Comparison of ENCODE assay signal across 24 mouse cellular contexts in the genomic region with DNA sequence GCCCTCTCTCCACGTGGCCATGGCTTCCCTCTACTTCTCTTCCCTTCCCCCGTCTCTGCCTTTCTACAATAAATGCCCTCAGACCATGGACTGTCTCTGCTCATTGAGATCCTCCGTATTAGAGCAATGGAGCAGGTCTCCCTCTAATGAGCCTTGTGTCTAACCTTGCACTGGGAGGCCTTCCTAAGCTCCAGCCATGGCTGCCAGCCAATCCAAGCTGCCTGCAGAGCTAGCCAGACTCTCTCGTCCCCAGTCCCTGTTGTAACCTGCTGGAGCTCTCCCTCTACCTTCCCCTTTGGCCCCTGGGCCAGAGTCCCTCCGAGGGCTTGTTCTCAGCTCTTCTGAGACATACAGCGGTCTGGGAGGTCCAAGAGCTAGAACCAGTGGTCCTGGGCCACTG.
DNase-seq lines count a peak whose midpoint lies in the region; ATAC-seq and TF ChIP-seq lines count a peak whose summit lies in the region.
"Had no signal": no experiment of that assay in that cellular context is flagged by ENCODE, and none has a peak within 500 bp of the region (broad histone marks: within the 10 kb centered on the region; RNA-seq: fewer than 3 reads in every experiment).

No protein-coding gene starts in this region.

- no peaks in the 10 kb centered on the region for H3K79me2 ChIP-seq in heart, adult 2 months (replicated peaks; ENCODE audit: control insufficient read depth, insufficient read depth, low read length)

- no peaks in the 10 kb centered on the region for H3K27me3 ChIP-seq in heart, adult 2 months (ENCODE audit: control insufficient read depth, insufficient read depth, low read length)
- H3K27me3 ChIP-seq: embryonic facial prominence, embryonic 15.5 days; forebrain, embryonic 13.5 days; heart, embryonic 13.5 days; limb, embryonic 13.5 days; lung, embryonic 15.5 days; neural tube, embryonic 12.5 days had no signal

- TF ChIP-seq POLR2A in heart, adult 2 months (IDR thresholded peaks at IDR 0.05; ENCODE audit: insufficient read depth, low read depth, low read length): no peak

- no peak overlapping the region for H3K27ac ChIP-seq in heart, adult 2 months
- H3K27ac ChIP-seq: embryonic facial prominence, embryonic 10.5 days; embryonic facial prominence, embryonic 15.5 days; forebrain, embryonic 13.5 days; heart, embryonic 13.5 days; limb, embryonic 13.5 days; lung, embryonic 15.5 days; neural tube, embryonic 12.5 days had no signal

- no peaks in the 10 kb centered on the region for H3K36me3 ChIP-seq in heart, adult 2 months (ENCODE audit: control insufficient read depth, insufficient read depth, low read length)
- H3K36me3 ChIP-seq: embryonic facial prominence, embryonic 10.5 days; embryonic facial prominence, embryonic 15.5 days; heart, embryonic 13.5 days; limb, embryonic 13.5 days; lung, embryonic 15.5 days; neural tube, embryonic 12.5 days had no signal

- H3K4me3 ChIP-seq in heart, adult 2 months: no peak overlapping the region
- H3K4me3 ChIP-seq: embryonic facial prominence, embryonic 10.5 days; embryonic facial prominence, embryonic 15.5 days; forebrain, embryonic 13.5 days; heart, embryonic 13.5 days; limb, embryonic 13.5 days; lung, embryonic 15.5 days; myocyte; neural tube, embryonic 12.5 days had no signal

- no peak for TF ChIP-seq CTCF in heart, adult 2 months (IDR thresholded peaks at IDR 0.05)

- intact Hi-C loops in gastrocnemius, postnatal 14 days (cut with DNase I; ENCODE audit: low total_unique reads): no loop called here
- intact Hi-C loops in heart, adult 2 months (cut with DNase I): no loop called here

- ATAC-seq in cerebellum, adult (ENCODE audit: insufficient number of reproducible peaks, low FRiP score, low TSS enrichment): 0 out of 2 replicates have a peak, but pooled peaks have one; percentile 58
- ATAC-seq in megakaryocyte-erythroid progenitor cell, adult 5-6 weeks (replicated peaks; ENCODE audit: low FRiP score, low TSS enrichment, poor library complexity, severe bottlenecking): no peak
- ATAC-seq: forebrain, embryonic 13.5 days; hindbrain, embryonic 16.5 days; midbrain, embryonic 16.5 days; Patski had no signal

- no peak overlapping the region for H3K9ac ChIP-seq in heart, adult 2 months (ENCODE audit: low read depth, low read length)
- H3K9ac ChIP-seq: embryonic facial prominence, embryonic 15.5 days; forebrain, embryonic 13.5 days; heart, embryonic 13.5 days; limb, embryonic 13.5 days; lung, embryonic 15.5 days; neural tube, embryonic 12.5 days had no signal

- no peak for DNase-seq in cerebellum, postnatal 4 days (ENCODE audit: low spot score in 2 of 2)
- DNase-seq in testis, postnatal 10 days (ENCODE audit: low spot score): peak; percentile 23
- no peak for DNase-seq in testis, postnatal 14 days (ENCODE audit: low spot score)
- DNase-seq in cerebellum, adult 9-11 months: peak; percentile 14
- no peak for DNase-seq in gastrocnemius, postnatal 14 days
- DNase-seq in heart, adult 2 months: no peak
- DNase-seq: adrenal gland, postnatal 25 days; gastrocnemius, postnatal 36 days; kidney, adult 2 months; kidney, postnatal 10 days; thymus, postnatal 14 days had no signal

- no peak for TF ChIP-seq EP300 in heart, adult 2 months (IDR thresholded peaks at IDR 0.05; ENCODE audit: insufficient read depth, low read depth, low read length)

- no peaks in the 10 kb centered on the region for H3K4me1 ChIP-seq in heart, adult 2 months (ENCODE audit: control insufficient read depth, insufficient read depth, low read length)
- H3K4me1 ChIP-seq: embryonic facial prominence, embryonic 10.5 days; embryonic facial prominence, embryonic 15.5 days; forebrain, embryonic 13.5 days; heart, embryonic 13.5 days; limb, embryonic 13.5 days; lung, embryonic 15.5 days; neural tube, embryonic 12.5 days had no signal

- 57% methylated on average over 6 of the region's 6 CpGs for WGBS in heart, adult 2 months

Comparison
In these comparisons a context has a peak if more than half of its experiments do, and no peak if none do; other contexts are left out.
1. DNase-seq: peak in testis, postnatal 10 days (single experiment) and cerebellum, adult 9-11 months (single experiment); none in cerebellum, postnatal 4 days (0 of 2), testis, postnatal 14 days (single experiment), gastrocnemius, postnatal 14 days (single experiment) and heart, adult 2 months (0 of 2).